Mouse (Mus musculus) forebrain, embryonic 13.5 days (tissue): ENCODE measurements around the gene Insl5. TPM values are rescaled to one million over a fixed set of nuclear protein-coding genes. Genes with fewer than 3 reads are reported as not detected.

Source experiments
- ATAC-seq: fragments of 200-750 bp; cut with Nextera tagmentation; 2 replicates; pipeline ENCODE4 v1.8.0; 2017
- H3K27ac ChIP-seq: fragments of 300-500 bp; sonication (generic); 2 replicates; pipeline ENCODE4 v1.5.1; 2015; ENCODE audit warnings: inconsistent platforms, mild to moderate bottlenecking, moderate library complexity
- H3K27me3 ChIP-seq: fragments of 300-500 bp; sonication (generic); 2 replicates; pipeline ENCODE4 v1.6.1; 2015; ENCODE audit warnings: mild to moderate bottlenecking, inconsistent platforms
- H3K36me3 ChIP-seq: fragments of 300-500 bp; sonication (generic); 2 replicates; pipeline ENCODE4 v1.6.1; 2015; ENCODE audit warnings: mild to moderate bottlenecking, inconsistent platforms; ENCODE audit not compliant: poor library complexity, severe bottlenecking
- H3K4me1 ChIP-seq: fragments of 300-500 bp; sonication (generic); 2 replicates; pipeline ENCODE4 v1.6.1; 2015; ENCODE audit warnings: inconsistent platforms
- H3K4me2 ChIP-seq: fragments of 300-500 bp; sonication (generic); 2 replicates; pipeline ENCODE4 v1.6.1; 2015; ENCODE audit warnings: inconsistent platforms, mild to moderate bottlenecking, moderate library complexity
- H3K4me3 ChIP-seq: fragments of 300-500 bp; sonication (generic); 2 replicates; pipeline ENCODE4 v1.5.1; 2015; ENCODE audit warnings: mild to moderate bottlenecking, inconsistent platforms
- H3K9ac ChIP-seq: fragments of 300-500 bp; sonication (generic); 2 replicates; pipeline ENCODE4 v1.6.1; 2015; ENCODE audit warnings: mild to moderate bottlenecking, inconsistent platforms
- H3K9me3 ChIP-seq: fragments of 300-500 bp; sonication (generic); replicated peaks from 2 replicates; pipeline ENCODE4 v1.6.1; 2016; ENCODE audit warnings: inconsistent platforms
- WGBS: fragments of 180-500 bp; shearing (Covaris S2); methylation state at CpG from one replicate; pipeline ENCODE4 v1.1.7; 2015; 5-methylcytosine and 5-hydroxymethylcytosine counted together
- polyA plus RNA-seq: library from polyadenylated mRNA; unstranded; fragments of >200 nt; fragmentation: Nextera tagmentation; extraction: Ambion mirVana; gene quantifications from 2 replicates; pipeline ENCODE4 v1.2.1, GENCODE M21; 2015

The Insl5 gene
- polyA plus RNA-seq, 1 experiment from 2014 or later, result 0.43 TPM

DNA sequence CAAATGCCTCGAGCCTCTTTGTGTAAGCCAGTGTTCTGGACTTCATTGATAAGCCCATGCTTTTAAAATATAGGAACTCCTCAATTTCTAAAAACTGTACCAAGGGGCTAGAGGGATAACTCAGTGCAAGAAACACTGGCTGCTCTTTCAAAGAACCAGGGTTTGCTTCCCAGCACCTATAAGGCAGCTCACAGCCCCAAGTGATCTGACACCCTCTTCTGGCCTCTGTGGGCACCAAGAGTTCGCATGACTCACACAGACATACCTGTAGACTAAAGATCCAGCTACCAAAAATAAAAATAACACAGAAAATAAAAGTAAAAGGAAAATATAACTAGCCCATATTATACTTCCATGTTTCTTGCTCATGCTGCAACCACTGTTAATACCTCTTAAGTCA is 38.9 kb downstream of the Insl5 start:
- Histone ChIP-seq H3K4me2 (no peak overlapping the region), H3K4me1 (no peaks in the 10 kb centered on the region), H3K9ac (no peak overlapping the region), H3K4me3 (no peak overlapping the region), H3K27me3 (no peaks in the 10 kb centered on the region), H3K9me3 (no peaks in the 10 kb centered on the region), H3K36me3 (no peaks in the 10 kb centered on the region), H3K27ac (no peak overlapping the region)
- WGBS, result 62% methylated on average over 2 of the region's 2 CpGs
- ATAC-seq, result no peak

DNA sequence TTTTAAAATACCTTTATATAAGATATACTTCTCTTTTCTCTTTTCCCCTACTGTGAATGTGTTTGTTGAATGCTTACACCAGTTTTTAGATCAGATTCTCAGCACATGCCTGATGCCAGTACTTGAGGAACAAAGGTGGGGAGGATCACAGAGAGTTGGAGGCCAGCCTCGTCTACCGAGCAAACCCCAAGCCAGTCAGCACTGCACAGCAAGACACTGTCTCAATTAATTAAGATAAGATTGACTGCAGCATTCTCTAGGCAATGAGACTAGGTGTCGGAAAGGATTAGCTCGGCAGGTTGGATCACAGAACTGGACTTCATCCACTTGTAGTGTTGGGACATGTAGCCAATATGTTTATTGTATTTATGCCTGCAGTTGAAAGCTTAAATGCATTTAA is 39.3 kb downstream of the Insl5 start:
- no peaks in the 10 kb centered on the region for H3K9me3 ChIP-seq
- H3K36me3 ChIP-seq, result no peaks in the 10 kb centered on the region
- no peak overlapping the region for H3K4me2 ChIP-seq
- H3K27me3 ChIP-seq, result no peaks in the 10 kb centered on the region
- peak; percentile 45; the same call in 1 of the 2 replicates for ATAC-seq
- no peak overlapping the region for H3K4me3 ChIP-seq
- no peak overlapping the region for H3K27ac ChIP-seq
- H3K9ac ChIP-seq, result no peak overlapping the region
- no peaks in the 10 kb centered on the region for H3K4me1 ChIP-seq
- 16% methylated on average over 4 of the region's 4 CpGs for WGBS

DNA sequence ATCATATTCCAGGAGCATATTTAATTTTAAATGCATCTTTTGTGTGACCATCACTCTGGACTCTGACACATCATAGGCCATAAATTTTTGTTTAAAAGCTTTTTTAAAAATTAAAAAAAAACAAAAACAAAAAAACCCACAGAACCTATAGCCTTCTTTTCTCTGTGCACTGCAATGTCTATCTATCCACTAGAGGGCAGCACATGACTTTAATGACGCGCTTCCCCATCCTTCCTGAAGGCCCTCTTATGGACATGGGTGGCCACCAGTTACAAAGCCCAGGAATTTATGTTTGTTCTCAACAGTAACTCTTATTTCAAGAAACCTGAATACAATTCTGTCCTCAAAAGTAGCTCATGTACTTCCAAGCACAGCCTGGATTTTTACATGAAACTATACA is 39.7 kb downstream of the Insl5 start:
- Histone ChIP-seq H3K36me3 (no peaks in the 10 kb centered on the region), H3K27ac (no peak overlapping the region), H3K4me2 (no peak overlapping the region), H3K9me3 (no peaks in the 10 kb centered on the region), H3K4me1 (no peaks in the 10 kb centered on the region), H3K27me3 (no peaks in the 10 kb centered on the region), H3K9ac (no peak overlapping the region), H3K4me3 (no peak overlapping the region)
- 3% methylated on average over 2 of the region's 2 CpGs for WGBS
- peak; percentile 75; the same call in 1 of the 2 replicates for ATAC-seq

DNA sequence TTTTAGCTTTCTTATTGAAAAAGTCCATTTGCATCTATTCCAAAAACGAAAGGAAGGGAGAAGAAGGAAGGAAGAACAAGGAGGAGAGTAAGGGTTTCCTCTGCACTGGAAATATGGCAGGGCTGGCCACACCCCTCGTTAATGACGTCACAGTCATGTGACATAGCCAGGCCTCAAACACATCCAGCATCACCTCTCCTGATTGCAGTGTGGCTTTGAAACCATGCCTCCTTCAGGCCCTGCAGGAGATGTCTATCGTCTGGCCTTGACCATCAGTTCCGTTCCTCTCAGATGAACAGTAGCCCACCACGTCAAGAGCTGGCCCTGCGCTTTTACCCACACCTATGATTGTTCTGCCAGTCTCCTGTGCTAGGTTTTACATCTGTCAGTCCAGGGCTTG is 40.5 kb downstream of the Insl5 start:
- 69% methylated on average over 7 of the region's 7 CpGs for WGBS
- no peaks in the 10 kb centered on the region for H3K27me3 ChIP-seq
- H3K4me1 ChIP-seq, result no peaks in the 10 kb centered on the region
- H3K4me3 ChIP-seq, result no peak overlapping the region
- H3K9me3 ChIP-seq, result no peaks in the 10 kb centered on the region
- H3K4me2 ChIP-seq, result no peak overlapping the region
- no peak overlapping the region for H3K27ac ChIP-seq
- no peak for ATAC-seq
- no peaks in the 10 kb centered on the region for H3K36me3 ChIP-seq
- H3K9ac ChIP-seq, result no peak overlapping the region

DNA sequence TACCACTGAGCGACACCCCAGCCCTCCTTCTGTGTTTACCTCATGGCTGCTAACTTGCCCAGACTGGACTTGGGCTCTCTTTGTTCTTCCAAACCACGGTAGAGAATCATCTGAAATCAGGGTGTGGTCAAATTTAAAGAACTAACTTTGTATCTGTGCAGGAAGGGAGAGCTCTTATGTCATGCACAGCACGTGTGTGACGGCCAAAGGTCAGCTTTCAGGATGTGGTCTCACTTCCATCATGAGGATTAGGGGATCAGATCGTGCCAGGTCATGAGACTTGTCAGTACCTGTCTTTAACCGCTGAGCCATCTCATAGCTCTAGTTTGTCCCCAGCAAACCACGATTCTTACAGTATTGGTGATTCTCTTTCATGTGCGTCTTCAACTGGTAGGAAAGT is 44.9 kb downstream of the Insl5 start:
- Histone ChIP-seq H3K9ac (no peak overlapping the region), H3K4me3 (no peak overlapping the region), H3K36me3 (no peaks in the 10 kb centered on the region), H3K4me1 (peaks cover 15% of the 10 kb centered on the region), H3K27me3 (peaks cover 33% of the 10 kb centered on the region), H3K27ac (no peak overlapping the region), H3K4me2 (no peak overlapping the region), H3K9me3 (no peaks in the 10 kb centered on the region)
- WGBS, result 88% methylated on average over 8 of the region's 8 CpGs
- ATAC-seq, result no peak

DNA sequence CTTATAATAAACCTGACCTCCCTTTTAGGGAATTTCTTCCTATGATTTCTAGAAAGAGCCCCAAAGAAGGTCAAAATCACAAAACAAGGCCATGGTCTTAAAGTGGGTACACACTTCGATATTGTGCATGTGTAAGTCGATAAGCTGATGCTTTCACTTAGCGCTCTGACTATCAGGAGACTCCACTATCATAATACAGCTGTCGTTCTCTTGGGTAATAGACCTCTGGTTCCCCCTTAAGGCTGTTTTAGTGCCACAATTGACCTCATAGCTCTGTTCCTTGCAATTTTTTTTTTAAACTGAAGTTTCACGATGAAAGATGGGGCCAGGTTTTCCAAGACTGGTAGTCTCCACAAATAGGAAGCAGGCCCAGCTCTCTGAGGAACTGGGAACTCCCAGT is 47.3 kb downstream of the Insl5 start:
- Histone ChIP-seq H3K9ac (no peak overlapping the region), H3K9me3 (no peaks in the 10 kb centered on the region), H3K36me3 (no peaks in the 10 kb centered on the region), H3K27me3 (peaks cover 52% of the 10 kb centered on the region), H3K4me2 (peak overlapping the region; percentile 54; the same call in 1 of the 2 replicates), H3K4me3 (no peak overlapping the region), H3K27ac (no peak overlapping the region), H3K4me1 (peaks cover 23% of the 10 kb centered on the region)
- no peak for ATAC-seq
- 59% methylated on average over 5 of the region's 5 CpGs for WGBS

DNA sequence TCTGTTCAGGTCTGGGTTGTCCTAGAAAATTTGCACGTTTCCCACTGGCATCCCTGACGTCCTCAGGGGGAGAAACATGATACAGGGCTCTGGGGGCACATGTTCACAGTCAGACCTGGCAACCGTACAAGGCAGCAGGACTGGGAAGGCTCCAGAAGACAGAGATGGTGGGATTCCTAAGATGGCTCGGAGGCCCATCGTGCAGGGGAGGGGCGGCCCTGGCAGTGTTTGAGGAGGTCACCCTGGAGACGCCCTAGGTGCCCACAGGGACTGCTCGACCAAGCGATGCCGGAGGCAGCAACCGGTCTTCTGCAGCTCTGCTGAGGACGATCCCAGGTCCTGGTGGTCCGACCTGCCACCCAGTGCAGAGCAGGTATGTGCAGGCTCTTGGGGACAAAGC is 48.2 kb downstream of the Insl5 start, which contains the start of gene Tctex1d1:
Gene Tctex1d1, plus strand, starts transcription at position 167 of the 400 bp plus-strand sequence.
- peak within 1 kb of the TSS; percentile 54 for H3K4me2 ChIP-seq
- no peak within 1 kb of the TSS for H3K27ac ChIP-seq
- H3K9me3 ChIP-seq, result no peaks in the 10 kb centered on the region
- H3K4me3 ChIP-seq, result peak within 1 kb of the TSS; percentile 23
- WGBS, result 3% methylated on average over 13 of the region's 13 CpGs
- peak; percentile 57; the same call in 1 of the 2 replicates for ATAC-seq
- H3K4me1 ChIP-seq, result peaks cover 23% of the 10 kb centered on the region
- no peaks in the 10 kb centered on the region for H3K36me3 ChIP-seq
- peaks cover 55% of the 10 kb centered on the region for H3K27me3 ChIP-seq
- 0 out of 2 replicates have a peak within 1 kb of the TSS, but pooled peaks have one; percentile 34 for H3K9ac ChIP-seq

DNA sequence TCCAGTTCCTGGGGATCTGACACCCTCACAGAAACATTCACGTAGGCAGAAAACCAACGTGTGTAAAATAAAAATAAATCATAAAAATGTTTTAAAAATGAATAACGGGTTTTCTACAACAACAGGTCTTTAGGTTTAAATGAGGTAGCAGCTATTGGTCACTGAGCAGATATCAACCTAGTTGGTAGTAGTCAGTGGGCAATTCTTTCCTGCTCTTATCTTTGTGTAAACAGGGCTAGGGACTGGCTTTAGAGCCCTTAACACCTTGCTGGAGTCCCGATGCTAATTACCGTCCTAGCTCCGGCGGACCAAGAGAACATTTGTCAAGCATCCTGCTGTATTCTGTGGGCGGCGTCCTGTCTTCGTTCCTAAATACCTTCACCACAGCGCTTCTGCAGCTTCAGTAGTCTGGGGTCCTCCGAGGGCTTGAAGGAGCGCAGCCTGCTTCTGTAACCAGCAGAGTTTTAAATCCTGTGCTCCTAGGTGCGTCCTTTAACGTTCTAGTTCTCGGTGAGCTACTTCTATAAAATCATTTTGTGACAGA is 48.8 kb downstream of the Insl5 start:
- Histone ChIP-seq H3K4me3 (0 out of 2 replicates have a peak overlapping the region, but pooled peaks have one; percentile 17), H3K9me3 (no peaks in the 10 kb centered on the region), H3K4me2 (peak overlapping the region; percentile 54), H3K36me3 (no peaks in the 10 kb centered on the region), H3K27me3 (peaks cover 55% of the 10 kb centered on the region), H3K4me1 (peaks cover 23% of the 10 kb centered on the region), H3K9ac (no peak overlapping the region), H3K27ac (no peak overlapping the region)
- no peak for ATAC-seq
- WGBS, result 11% methylated on average over 16 of the region's 16 CpGs

DNA sequence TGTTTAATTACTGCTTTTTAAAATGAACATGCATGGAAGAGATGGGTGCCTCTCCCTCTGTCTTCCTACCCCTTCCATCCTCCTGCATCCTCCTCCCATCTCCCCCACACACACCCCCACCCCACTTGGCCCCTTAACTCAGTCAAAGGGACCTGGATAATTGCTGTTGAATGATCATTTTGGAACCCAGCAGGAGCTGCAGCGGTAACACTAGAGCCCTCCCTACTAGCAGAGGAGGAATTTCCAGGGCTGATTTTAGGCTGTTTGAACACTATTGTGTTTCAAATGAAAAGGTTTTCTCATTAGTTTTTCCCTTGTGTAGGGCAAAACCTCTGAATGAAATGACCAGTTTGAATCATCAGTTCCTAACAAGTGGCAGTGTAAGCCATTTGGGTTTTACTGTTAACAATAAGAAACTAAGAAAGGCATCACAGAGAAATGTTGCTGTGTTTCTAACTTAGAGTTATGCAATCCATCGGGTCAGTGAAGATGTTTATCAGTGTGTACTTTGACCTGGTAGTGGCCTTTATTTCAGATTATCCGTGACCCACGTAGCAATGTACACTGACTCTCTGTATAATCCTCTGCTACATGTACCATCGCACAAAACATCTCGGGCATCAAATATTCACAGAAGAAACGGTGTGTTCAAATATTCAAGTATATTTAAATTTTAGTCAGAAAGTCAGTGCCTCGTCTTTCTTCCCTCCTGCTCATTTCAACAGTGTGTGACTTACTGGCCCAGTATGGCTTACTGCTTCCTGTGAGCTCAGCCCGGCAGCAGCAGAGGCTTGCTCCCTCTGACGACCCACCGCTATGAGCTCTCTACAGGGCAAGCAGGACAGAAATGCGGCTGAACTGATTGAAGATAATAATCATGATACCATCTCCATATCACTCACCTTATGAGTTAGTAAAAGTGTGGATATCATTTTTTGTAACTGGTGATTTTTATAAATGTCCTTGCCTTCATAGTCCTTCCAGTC is 50.1 kb downstream of the Insl5 start:
- no peak overlapping the region for H3K9ac ChIP-seq
- WGBS, result 8% methylated on average over 12 of the region's 12 CpGs
- no peak overlapping the region for H3K4me3 ChIP-seq
- H3K36me3 ChIP-seq, result no peaks in the 10 kb centered on the region
- peaks cover 59% of the 10 kb centered on the region for H3K27me3 ChIP-seq
- no peak overlapping the region for H3K4me2 ChIP-seq
- no peak overlapping the region for H3K27ac ChIP-seq
- peaks cover 23% of the 10 kb centered on the region for H3K4me1 ChIP-seq
- no peaks in the 10 kb centered on the region for H3K9me3 ChIP-seq
- ATAC-seq, result no peak

DNA sequence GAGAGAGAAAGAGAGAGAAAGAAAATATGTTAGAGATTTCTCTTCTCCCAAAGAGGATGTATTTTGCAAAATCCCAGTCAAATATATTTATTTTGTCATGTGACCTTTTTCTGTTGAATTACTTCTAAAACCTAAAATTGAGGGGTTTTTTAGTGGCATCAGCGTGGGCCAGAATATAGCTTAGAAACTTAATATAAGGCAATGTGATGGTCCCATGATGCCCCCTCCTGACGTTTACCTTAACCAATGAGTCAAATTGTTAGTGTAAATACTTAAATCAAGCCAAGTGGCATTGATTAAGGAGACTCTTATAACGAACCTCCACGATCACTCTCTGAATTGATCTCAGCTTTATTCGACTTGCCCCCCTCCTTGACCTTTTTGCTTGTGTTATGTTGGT is 52.5 kb downstream of the Insl5 start:
- Histone ChIP-seq H3K4me2 (no peak overlapping the region), H3K9ac (no peak overlapping the region), H3K27me3 (peaks cover 47% of the 10 kb centered on the region), H3K4me1 (peaks cover 23% of the 10 kb centered on the region), H3K27ac (no peak overlapping the region), H3K9me3 (no peaks in the 10 kb centered on the region), H3K4me3 (no peak overlapping the region), H3K36me3 (no peaks in the 10 kb centered on the region)
- ATAC-seq, result no peak
- 42% methylated on average over 5 of the region's 5 CpGs for WGBS

DNA sequence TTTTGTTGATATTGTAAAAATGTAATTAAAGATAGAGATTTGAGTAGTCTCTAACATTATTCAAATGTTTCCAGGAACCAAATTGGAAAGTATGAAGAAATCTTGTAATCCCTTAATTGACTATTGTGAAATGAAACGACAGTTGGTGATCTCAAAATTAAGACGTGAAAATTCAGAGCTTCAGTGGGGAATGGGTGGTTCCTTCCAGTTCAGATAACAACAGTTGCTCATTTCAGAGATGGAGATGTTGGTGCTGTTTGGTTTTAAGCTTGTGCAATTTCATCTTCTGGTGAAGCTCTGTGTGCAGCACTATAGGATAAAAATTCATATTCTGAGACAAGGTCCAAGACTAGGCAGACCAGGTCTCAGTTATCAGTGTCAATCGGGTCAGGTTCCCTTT is 54.6 kb downstream of the Insl5 start:
- H3K9ac ChIP-seq, result no peak overlapping the region
- H3K9me3 ChIP-seq, result no peaks in the 10 kb centered on the region
- H3K27me3 ChIP-seq, result peaks cover 29% of the 10 kb centered on the region
- peaks cover 8% of the 10 kb centered on the region for H3K36me3 ChIP-seq
- H3K4me3 ChIP-seq, result no peak overlapping the region
- H3K4me1 ChIP-seq, result peaks cover 10% of the 10 kb centered on the region
- WGBS, result 70% methylated on average over 3 of the region's 3 CpGs
- no peak overlapping the region for H3K4me2 ChIP-seq
- ATAC-seq, result no peak
- no peak overlapping the region for H3K27ac ChIP-seq

DNA sequence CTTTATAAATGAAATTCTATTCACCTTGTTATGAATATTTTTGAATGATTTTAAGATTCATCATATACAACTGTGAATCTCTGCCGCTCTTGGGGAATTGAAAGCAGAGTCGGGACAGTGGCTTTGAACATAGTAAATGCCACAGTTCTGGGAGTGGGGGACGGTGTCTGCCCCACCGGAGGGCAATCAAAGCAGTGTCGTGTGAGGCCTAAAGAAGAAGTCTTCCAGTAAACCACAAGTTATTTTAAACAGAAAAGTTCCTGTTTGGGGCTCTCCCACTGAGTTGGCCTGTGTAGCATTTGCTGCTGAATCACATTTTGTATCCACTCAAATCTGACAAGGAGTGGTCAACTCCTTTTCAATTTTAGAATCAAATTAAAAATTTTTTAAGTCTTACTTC is 55.5 kb downstream of the Insl5 start:
- peaks cover 3% of the 10 kb centered on the region for H3K4me1 ChIP-seq
- no peak overlapping the region for H3K4me3 ChIP-seq
- H3K36me3 ChIP-seq, result peaks cover 12% of the 10 kb centered on the region
- no peak overlapping the region for H3K4me2 ChIP-seq
- peaks cover 21% of the 10 kb centered on the region for H3K27me3 ChIP-seq
- WGBS, result 82% methylated on average over 5 of the region's 5 CpGs
- no peak overlapping the region for H3K27ac ChIP-seq
- ATAC-seq, result no peak
- H3K9me3 ChIP-seq, result no peaks in the 10 kb centered on the region
- no peak overlapping the region for H3K9ac ChIP-seq
